Mouse (Mus musculus): Measurements from ENCODE around the gene Ovgp1.

GRCm38 (mm10) chr3:105932240-105933071 is 41.1 kb upstream of the Ovgp1 start, which contains the start of gene I830077J02Rik:
- TF ChIP-seq POLR2A (IDR thresholded peaks at IDR 0.05; ENCODE audit: insufficient read depth, low read length): no peak
- no peak for TF ChIP-seq CTCF (IDR thresholded peaks at IDR 0.05; ENCODE audit: low read depth, low read length)
- no peak for TF ChIP-seq EP300 (IDR thresholded peaks at IDR 0.05; ENCODE audit: insufficient read depth, low read depth, low read length)

Data from ES-Bruce4 (cell line).